Mouse (Mus musculus) myocyte (in vitro differentiated cells): ENCODE measurements around the gene Cript.

Experiments used
- MAX ChIP-seq: IDR thresholded peaks from one replicate; pipeline ENCODE4 v1.6.1; 2011; ENCODE audit warnings: low read depth, mild to moderate bottlenecking, control low read depth
- POLR2A ChIP-seq: IDR thresholded peaks from one replicate; pipeline ENCODE4 v1.6.1; 2011; ENCODE audit warnings: low read depth, mild to moderate bottlenecking, control low read depth, moderate library complexity; ENCODE audit not compliant: insufficient read length
- POLR2AphosphoS2 ChIP-seq: IDR thresholded peaks from one replicate; pipeline ENCODE4 v1.6.1; 2011; ENCODE audit warnings: low read depth, control low read depth; ENCODE audit not compliant: insufficient read length

- TF ChIP-seq POLR2A = no peak
- TF ChIP-seq MAX = no peak
- no peak for TF ChIP-seq POLR2AphosphoS2
Observed at GRCm38 (mm10) chr17:86986449-86987138, 38.8 kb upstream of the Cript start.
